Comparison of ENCODE assay signal across 28 mouse cellular contexts in genomic region chr5:101525346-101525745, GRCm38 (mm10).
DNase-seq lines count a peak whose midpoint lies in the region; ATAC-seq lines count a peak whose summit lies in the region.
"Had no signal": no experiment of that assay in that cellular context is flagged by ENCODE, and none has a peak within 500 bp of the region (broad histone marks: within the 10 kb centered on the region; RNA-seq: fewer than 3 reads in every experiment).

No protein-coding gene starts in this region.

- H3K9ac ChIP-seq in kidney, embryonic 15.5 days: no peak overlapping the region
- H3K9ac ChIP-seq: embryonic facial prominence, embryonic 15.5 days; forebrain, embryonic 12.5 days; forebrain, postnatal 0 days; hindbrain, embryonic 12.5 days; intestine, embryonic 15.5 days; midbrain, embryonic 13.5 days; neural tube, embryonic 13.5 days had no signal

- 63% methylated on average over 5 of the region's 5 CpGs for WGBS in kidney, embryonic 15.5 days
- WGBS in midbrain, embryonic 10.5 days: 51% methylated on average over 5 of the region's 5 CpGs

- H3K4me3 ChIP-seq in kidney, embryonic 15.5 days (replicated peaks): no peak overlapping the region
- H3K4me3 ChIP-seq in midbrain, embryonic 10.5 days: no peak overlapping the region
- H3K4me3 ChIP-seq: embryonic facial prominence, embryonic 10.5 days; embryonic facial prominence, embryonic 15.5 days; forebrain, embryonic 12.5 days; hindbrain, embryonic 12.5 days; intestine, embryonic 15.5 days; megakaryocyte, embryonic 14.5 days; midbrain, embryonic 13.5 days; neural tube, embryonic 13.5 days had no signal

- no peaks in the 10 kb centered on the region for H3K9me3 ChIP-seq in kidney, embryonic 15.5 days (replicated peaks)
- H3K9me3 ChIP-seq in midbrain, embryonic 10.5 days (replicated peaks): no peaks in the 10 kb centered on the region
- H3K9me3 ChIP-seq: embryonic facial prominence, embryonic 10.5 days; embryonic facial prominence, embryonic 15.5 days; forebrain, embryonic 12.5 days; hindbrain, embryonic 12.5 days; intestine, embryonic 15.5 days; midbrain, embryonic 13.5 days; neural tube, embryonic 13.5 days had no signal

- peaks cover 46% of the 10 kb centered on the region for H3K27me3 ChIP-seq in kidney, embryonic 15.5 days
- peaks cover 100% of the 10 kb centered on the region for H3K27me3 ChIP-seq in midbrain, embryonic 10.5 days (ENCODE audit: low read depth, poor library complexity, severe bottlenecking)
- H3K27me3 ChIP-seq: intestine, embryonic 15.5 days; megakaryocyte, embryonic 14.5 days had no signal

- no peaks in the 10 kb centered on the region for H3K36me3 ChIP-seq in kidney, embryonic 15.5 days
- no peaks in the 10 kb centered on the region for H3K36me3 ChIP-seq in midbrain, embryonic 10.5 days
- H3K36me3 ChIP-seq: embryonic facial prominence, embryonic 10.5 days; embryonic facial prominence, embryonic 15.5 days; forebrain, embryonic 12.5 days; G1E; hindbrain, embryonic 12.5 days; intestine, embryonic 15.5 days; midbrain, embryonic 13.5 days; neural tube, embryonic 13.5 days had no signal

- H3K4me1 ChIP-seq in kidney, embryonic 15.5 days: peaks cover 15% of the 10 kb centered on the region
- peaks cover 57% of the 10 kb centered on the region for H3K4me1 ChIP-seq in midbrain, embryonic 10.5 days
- H3K4me1 ChIP-seq: intestine, embryonic 15.5 days; megakaryocyte, embryonic 14.5 days had no signal

- peak; percentile 12 for DNase-seq in adrenal gland, postnatal 10 days
- DNase-seq in adrenal gland, adult 8-10 months: no peak
- peak; percentile 23 to 35 for DNase-seq in kidney, adult 8-10 months
- peak; percentile 38 for DNase-seq in kidney, adult 9 months
- DNase-seq in midbrain, embryonic 10.5 days (ENCODE audit: low spot score): no peak
- no peak for DNase-seq in thymus, postnatal 36 days
- DNase-seq: adrenal gland, adult 2 months; cerebellum, adult 8-10 months; cerebellum, postnatal 25 days; forebrain, postnatal 0 days; heart, postnatal 36 days; layer of hippocampus, adult 9-11 months; lung, adult 18-20 months; lung, postnatal 4 days had no signal

- no peak for ATAC-seq in kidney, embryonic 15.5 days (replicated peaks; ENCODE audit: low FRiP score)
- ATAC-seq: forebrain, postnatal 0 days; intestine, embryonic 15.5 days; lung, postnatal 0 days; midbrain, embryonic 13.5 days had no signal

- H3K27ac ChIP-seq in kidney, embryonic 15.5 days: no peak overlapping the region
- H3K27ac ChIP-seq in midbrain, embryonic 10.5 days (replicated peaks): no peak overlapping the region
- H3K27ac ChIP-seq: embryonic facial prominence, embryonic 10.5 days; embryonic facial prominence, embryonic 15.5 days; forebrain, embryonic 12.5 days; hindbrain, embryonic 12.5 days; hindbrain, postnatal 0 days; intestine, embryonic 15.5 days; midbrain, embryonic 13.5 days; neural tube, embryonic 13.5 days had no signal

- no peak overlapping the region for H3K4me2 ChIP-seq in kidney, embryonic 15.5 days
- H3K4me2 ChIP-seq: embryonic facial prominence, embryonic 15.5 days; forebrain, embryonic 12.5 days; heart, embryonic 11.5 days; hindbrain, embryonic 12.5 days; intestine, embryonic 15.5 days; liver, embryonic 11.5 days; midbrain, embryonic 13.5 days; neural tube, embryonic 13.5 days had no signal

Comparison
In these comparisons a context has a peak if more than half of its experiments do, and no peak if none do; other contexts are left out.
1. DNase-seq: peak in adrenal gland, postnatal 10 days (single experiment), kidney, adult 8-10 months (2 of 2) and kidney, adult 9 months (single experiment); none in adrenal gland, adult 8-10 months (single experiment), midbrain, embryonic 10.5 days (single experiment) and thymus, postnatal 36 days (0 of 2).